Mouse (Mus musculus) midbrain, embryonic 14.5 days (tissue): ENCODE data around the gene Selenov. TPM values are rescaled to one million over a fixed set of nuclear protein-coding genes. Genes with fewer than 3 reads are reported as not detected.
A peak's percentile ranks its signal among the peaks of the same experiment; 100 is the strongest.

Experiments used
- ATAC-seq: fragments of 200-750 bp; cut with Nextera tagmentation; 2 replicates; pipeline ENCODE4 v1.8.0; 2017; ENCODE audit warnings: moderate number of reproducible peaks, moderate library complexity; ENCODE audit not compliant: low FRiP score, low TSS enrichment
- DNase-seq: peaks from one replicate; pipeline ENCODE4 v3.0.0-alpha.2; 2015
- H3K27ac ChIP-seq: fragments of 300-500 bp; sonication (generic); replicated peaks from 2 replicates; pipeline ENCODE4 v1.5.1; 2014; ENCODE audit warnings: mild to moderate bottlenecking, low read depth, low read length, moderate library complexity
- H3K27me3 ChIP-seq: fragments of 300-500 bp; sonication (generic); 2 replicates; pipeline ENCODE4 v1.6.1; 2014; ENCODE audit warnings: low read length, control low read depth, mixed read lengths; ENCODE audit not compliant: control insufficient read depth, insufficient read depth
- H3K36me3 ChIP-seq: fragments of 300-500 bp; sonication (generic); 2 replicates; pipeline ENCODE4 v1.6.1; 2014; ENCODE audit warnings: low read length, control low read depth; ENCODE audit not compliant: control insufficient read depth, insufficient read depth
- H3K4me1 ChIP-seq: fragments of 300-500 bp; sonication (generic); 2 replicates; pipeline ENCODE4 v1.6.1; 2014; ENCODE audit warnings: mild to moderate bottlenecking, antibody characterized with exemption, low read length, control low read depth; ENCODE audit not compliant: control insufficient read depth, insufficient read depth
- H3K4me2 ChIP-seq: fragments of 300-500 bp; sonication (generic); 2 replicates; pipeline ENCODE4 v1.6.1; 2014; ENCODE audit warnings: mild to moderate bottlenecking, low read length, moderate library complexity
- H3K4me3 ChIP-seq: fragments of 300-500 bp; sonication (generic); replicated peaks from 2 replicates; pipeline ENCODE4 v1.5.1; 2014; ENCODE audit warnings: low read depth, low read length
- H3K9ac ChIP-seq: fragments of 300-500 bp; sonication (generic); replicated peaks from 2 replicates; pipeline ENCODE4 v1.6.1; 2014; ENCODE audit warnings: mild to moderate bottlenecking, low read length, moderate library complexity
- H3K9me3 ChIP-seq: fragments of 300-500 bp; sonication (generic); 2 replicates; pipeline ENCODE4 v1.6.1; 2016; ENCODE audit warnings: low read length, control low read depth, mixed read lengths; ENCODE audit not compliant: control insufficient read depth
- WGBS: fragments of 180-500 bp; shearing (Covaris S2); extraction: QIAGEN DNeasy Blood & Tissue Kit; methylation state at CpG from one replicate; pipeline ENCODE4 v1.1.7; 2014; 5-methylcytosine and 5-hydroxymethylcytosine counted together
- polyA plus RNA-seq: library from polyadenylated mRNA; unstranded; fragments of >200 nt; fragmentation: Nextera tagmentation; extraction: Ambion mirVana; gene quantifications from 2 replicates; pipeline ENCODE4 v1.2.1, GENCODE M21; 2014

Selenov gene
- polyA plus RNA-seq, 1 experiment from 2014 or later = 0.28 TPM

DNA sequence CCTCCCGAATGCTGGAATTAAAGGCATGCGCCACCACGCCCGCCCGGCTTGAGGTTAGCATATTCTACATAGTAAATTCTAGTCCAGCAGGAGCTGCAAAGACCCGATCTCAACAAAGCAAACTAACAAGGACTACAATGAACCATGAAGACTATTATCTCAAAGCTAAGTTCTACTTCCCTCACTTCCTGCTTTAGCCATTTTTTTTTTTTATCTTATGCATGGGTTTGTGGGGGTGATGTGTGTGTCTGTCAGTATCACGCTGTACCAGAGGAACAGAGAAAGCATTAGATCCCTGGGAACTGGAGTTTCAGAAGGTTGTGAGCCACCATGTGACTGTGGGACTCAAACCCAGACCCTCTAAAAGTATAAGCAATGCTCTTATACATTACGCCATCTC lies 34.3 kb upstream of the Selenov start:
- H3K4me1 ChIP-seq = no peaks in the 10 kb centered on the region
- H3K27ac ChIP-seq = no peak overlapping the region
- DNase-seq (no peak), ATAC-seq (no peak)
- H3K9me3 ChIP-seq = no peaks in the 10 kb centered on the region
- H3K9ac ChIP-seq = no peak overlapping the region
- no peak overlapping the region for H3K4me3 ChIP-seq
- no peak overlapping the region for H3K4me2 ChIP-seq
- WGBS = 97% methylated on average over 8 of the region's 8 CpGs
- no peaks in the 10 kb centered on the region for H3K27me3 ChIP-seq
- H3K36me3 ChIP-seq = peaks cover 98% of the 10 kb centered on the region

DNA sequence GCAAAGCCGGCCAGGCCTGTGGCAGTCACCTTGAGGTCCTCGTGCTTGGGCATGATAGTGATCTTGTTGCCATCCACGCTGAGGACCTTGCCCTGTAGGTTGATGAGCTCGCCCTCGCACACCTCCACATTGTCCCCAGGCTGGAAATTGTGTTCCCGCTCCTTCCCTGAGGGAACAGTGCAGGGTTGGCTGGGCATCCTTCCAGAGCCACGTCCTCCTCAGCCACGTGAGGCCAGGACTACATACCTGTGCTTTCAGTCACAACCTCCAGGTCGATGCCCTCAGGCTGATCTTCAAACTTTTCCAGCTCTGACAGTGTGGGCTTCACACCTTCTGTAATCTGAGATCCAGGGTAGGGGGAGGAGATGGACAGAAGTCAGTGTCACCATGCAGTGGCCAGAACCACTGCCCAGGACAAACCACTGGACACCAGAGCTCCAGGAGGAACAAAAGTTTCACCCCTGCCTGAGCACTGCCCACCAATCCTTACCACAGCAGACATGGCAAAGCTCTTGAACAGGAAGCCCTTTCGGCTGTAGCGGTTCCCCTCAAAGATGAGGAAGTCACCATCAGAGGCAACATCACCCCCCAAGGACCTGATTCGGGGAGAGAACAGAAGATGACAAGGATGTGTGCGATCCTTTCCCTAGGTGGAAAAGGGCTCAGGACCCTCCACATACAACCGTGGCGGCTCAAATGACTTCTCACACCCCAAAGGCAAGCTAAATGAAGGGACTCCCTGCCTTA lies 31.2 kb upstream of the Selenov start:
- 97% methylated on average over 15 of the region's 15 CpGs for WGBS

DNA sequence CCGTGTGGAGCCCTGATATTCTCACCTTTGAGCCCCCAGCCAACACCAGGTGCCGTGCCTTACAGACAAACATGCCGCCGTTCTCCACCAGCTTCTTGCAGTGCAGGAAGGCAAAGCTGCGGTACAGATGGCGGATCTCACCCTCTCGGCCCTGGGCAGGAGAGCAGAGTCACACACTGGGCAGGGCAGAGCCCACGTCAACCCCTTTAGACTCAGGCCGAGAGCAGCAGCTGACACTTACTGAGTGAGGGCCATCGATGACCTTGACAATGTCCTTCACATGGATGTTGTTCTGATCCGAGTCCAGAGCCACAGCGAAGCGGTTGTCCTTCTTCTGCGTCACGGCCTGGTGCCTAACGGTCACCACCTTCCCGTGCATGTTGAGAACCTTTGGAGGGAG lies 27.7 kb upstream of the Selenov start:
- WGBS = 96% methylated on average over 17 of the region's 17 CpGs

More for the DNA sequence above, 31.2 kb upstream of the Selenov start:
- Histone ChIP-seq H3K4me1 (no peaks in the 10 kb centered on the region), H3K9me3 (no peaks in the 10 kb centered on the region), H3K4me3 (no peak overlapping the region), H3K27me3 (no peaks in the 10 kb centered on the region), H3K9ac (no peak overlapping the region), H3K4me2 (no peak overlapping the region), H3K27ac (no peak overlapping the region), H3K36me3 (peaks cover 98% of the 10 kb centered on the region)
- DNase-seq (no peak), ATAC-seq (no peak)

DNA sequence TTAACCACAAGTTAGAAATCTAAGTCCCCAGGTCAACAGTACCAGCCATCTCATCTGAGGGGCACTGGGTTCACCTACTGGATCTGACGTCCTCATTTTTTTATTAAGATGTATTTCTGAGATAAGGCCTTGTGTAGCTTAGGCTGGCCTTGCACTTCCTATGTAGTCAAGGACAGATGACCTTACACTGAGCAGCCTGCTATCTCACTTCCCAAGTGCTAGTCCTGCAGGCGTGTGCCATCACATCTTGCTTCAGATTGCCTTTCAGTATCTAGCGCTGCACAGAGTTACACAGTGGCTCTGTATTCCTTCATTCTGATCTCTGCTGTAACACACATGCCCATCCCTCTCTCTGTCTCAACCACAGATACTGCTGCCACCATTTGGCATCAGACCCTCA lies 27.1 kb upstream of the Selenov start:
- no peak for ATAC-seq
- Histone ChIP-seq H3K4me1 (no peaks in the 10 kb centered on the region), H3K36me3 (peaks cover 91% of the 10 kb centered on the region), H3K9me3 (no peaks in the 10 kb centered on the region), H3K4me2 (no peak overlapping the region), H3K27ac (no peak overlapping the region), H3K27me3 (no peaks in the 10 kb centered on the region), H3K4me3 (no peak overlapping the region), H3K9ac (no peak overlapping the region)
- 88% methylated on average over 3 of the region's 3 CpGs for WGBS
- DNase-seq = no peak

More for the DNA sequence above, 27.7 kb upstream of the Selenov start:
- Histone ChIP-seq H3K4me2 (no peak overlapping the region), H3K9ac (no peak overlapping the region), H3K4me1 (no peaks in the 10 kb centered on the region), H3K27me3 (no peaks in the 10 kb centered on the region), H3K27ac (no peak overlapping the region), H3K9me3 (no peaks in the 10 kb centered on the region), H3K36me3 (peaks cover 98% of the 10 kb centered on the region), H3K4me3 (no peak overlapping the region)
- DNase-seq (no peak), ATAC-seq (no peak)

DNA sequence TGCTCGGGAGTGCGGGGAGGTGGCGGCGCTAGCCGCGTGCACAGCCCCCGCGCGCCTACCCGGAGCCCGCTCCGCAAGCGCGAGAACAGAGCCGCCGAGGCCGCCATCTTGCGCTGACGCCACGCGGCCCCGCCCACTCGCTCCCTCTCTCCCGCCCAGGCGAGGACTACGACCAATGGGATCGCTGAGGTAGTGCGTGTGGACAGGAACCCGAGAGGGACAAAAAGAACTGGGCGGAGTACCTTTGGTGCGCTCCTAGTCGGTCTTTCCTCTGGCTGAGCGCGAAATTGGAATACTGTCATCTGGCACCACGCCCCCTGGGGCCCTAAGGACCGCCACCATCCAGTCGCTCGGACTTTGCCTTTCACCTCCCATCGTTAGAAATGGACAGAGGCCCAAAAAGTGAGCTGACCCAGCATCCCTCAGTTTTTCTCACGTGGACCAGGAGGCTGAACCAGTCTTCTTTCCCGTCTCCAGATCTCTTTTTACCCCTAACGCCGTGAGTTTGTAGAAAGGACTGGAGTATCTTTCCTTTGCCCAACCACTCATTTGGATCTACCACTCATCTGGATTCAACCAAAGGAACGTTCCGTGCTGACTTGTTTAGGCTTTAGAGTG lies 21.0 kb upstream of the Selenov start, which contains the start of gene Timm50:
Gene Timm50, minus strand, starts transcription at position 147 of the 618 bp plus-strand sequence.
- Histone ChIP-seq H3K36me3 (peaks cover 63% of the 10 kb centered on the region), H3K4me2 (peak within 1 kb of the TSS; percentile 74), H3K4me1 (peaks cover 7% of the 10 kb centered on the region), H3K27ac (peak within 1 kb of the TSS; percentile 78), H3K9ac (peak within 1 kb of the TSS; percentile 80), H3K4me3 (peak within 1 kb of the TSS; percentile 88), H3K27me3 (no peaks in the 10 kb centered on the region), H3K9me3 (no peaks in the 10 kb centered on the region)
- ATAC-seq (peak; percentile 96), DNase-seq (peak; percentile 98)
- under 1% methylated on average over 45 of the region's 45 CpGs for WGBS

GRCm38 (mm10) chr7:28311151-28311925 lies 20.4 kb upstream of the Selenov start:
- H3K36me3 ChIP-seq = peaks cover 63% of the 10 kb centered on the region
- H3K27me3 ChIP-seq = no peaks in the 10 kb centered on the region
- H3K4me3 ChIP-seq = peak overlapping the region; percentile 88
- H3K4me2 ChIP-seq = peak overlapping the region; percentile 74
- ATAC-seq (peak; percentile 62), DNase-seq (no peak)
- peak overlapping the region; percentile 80 for H3K9ac ChIP-seq
- H3K9me3 ChIP-seq = no peaks in the 10 kb centered on the region
- WGBS = 6% methylated on average over 35 of the region's 35 CpGs
- H3K4me1 ChIP-seq = peaks cover 7% of the 10 kb centered on the region
- peak overlapping the region; percentile 78 for H3K27ac ChIP-seq

GRCm38 (mm10) chr7:28309737-28310136 lies 18.8 kb upstream of the Selenov start:
- no peak for DNase-seq
- Histone ChIP-seq H3K4me1 (peaks cover 7% of the 10 kb centered on the region), H3K9ac (no peak overlapping the region), H3K4me3 (no peak overlapping the region), H3K36me3 (peaks cover 63% of the 10 kb centered on the region), H3K9me3 (no peaks in the 10 kb centered on the region), H3K27me3 (no peaks in the 10 kb centered on the region), H3K4me2 (peak overlapping the region; percentile 25), H3K27ac (no peak overlapping the region; the same call in 1 of the 2 replicates)
- WGBS = 43% methylated on average over 9 of the region's 9 CpGs
- no peak for ATAC-seq

DNA sequence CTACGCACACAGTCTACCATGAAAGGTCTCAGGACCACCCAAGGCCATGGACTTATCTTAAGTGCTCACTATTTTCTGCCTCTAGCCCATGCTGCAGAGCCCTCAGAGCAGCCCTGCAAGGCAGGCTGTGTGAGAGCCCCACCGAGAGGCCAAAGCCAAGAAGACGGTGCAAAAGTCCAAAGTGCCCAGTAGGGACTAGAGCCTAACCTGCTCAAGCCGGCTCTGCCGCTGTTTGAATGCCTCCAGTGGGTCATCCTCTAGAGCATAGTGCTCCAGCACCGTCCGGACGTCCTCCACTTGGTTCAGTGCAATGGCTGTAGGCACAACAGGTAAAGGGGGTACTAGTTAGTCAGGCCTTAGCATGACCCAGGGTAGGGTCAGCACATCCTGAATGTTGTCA lies 15.2 kb upstream of the Selenov start:
- no peak overlapping the region for H3K4me2 ChIP-seq
- ATAC-seq (no peak), DNase-seq (no peak)
- H3K4me1 ChIP-seq = peaks cover 16% of the 10 kb centered on the region
- no peaks in the 10 kb centered on the region for H3K9me3 ChIP-seq
- H3K4me3 ChIP-seq = no peak overlapping the region
- H3K36me3 ChIP-seq = peaks cover 57% of the 10 kb centered on the region
- no peaks in the 10 kb centered on the region for H3K27me3 ChIP-seq
- no peak overlapping the region for H3K27ac ChIP-seq
- WGBS = 93% methylated on average over 8 of the region's 8 CpGs
- no peak overlapping the region for H3K9ac ChIP-seq
